Mouse (Mus musculus): ENCODE results near the gene Ring1. TPM values are rescaled to one million over a fixed set of nuclear protein-coding genes. Genes with fewer than 3 reads are reported as not detected.
"Not testable (repeated sequence)": the region's sequence is repeated elsewhere in the genome, so short reads cannot be mapped to it uniquely, and the experiment has no call there.

Gene Ring1
- total RNA-seq, 2 experiments from 2014 or later, result 23.2 to 24.9 TPM

DNA sequence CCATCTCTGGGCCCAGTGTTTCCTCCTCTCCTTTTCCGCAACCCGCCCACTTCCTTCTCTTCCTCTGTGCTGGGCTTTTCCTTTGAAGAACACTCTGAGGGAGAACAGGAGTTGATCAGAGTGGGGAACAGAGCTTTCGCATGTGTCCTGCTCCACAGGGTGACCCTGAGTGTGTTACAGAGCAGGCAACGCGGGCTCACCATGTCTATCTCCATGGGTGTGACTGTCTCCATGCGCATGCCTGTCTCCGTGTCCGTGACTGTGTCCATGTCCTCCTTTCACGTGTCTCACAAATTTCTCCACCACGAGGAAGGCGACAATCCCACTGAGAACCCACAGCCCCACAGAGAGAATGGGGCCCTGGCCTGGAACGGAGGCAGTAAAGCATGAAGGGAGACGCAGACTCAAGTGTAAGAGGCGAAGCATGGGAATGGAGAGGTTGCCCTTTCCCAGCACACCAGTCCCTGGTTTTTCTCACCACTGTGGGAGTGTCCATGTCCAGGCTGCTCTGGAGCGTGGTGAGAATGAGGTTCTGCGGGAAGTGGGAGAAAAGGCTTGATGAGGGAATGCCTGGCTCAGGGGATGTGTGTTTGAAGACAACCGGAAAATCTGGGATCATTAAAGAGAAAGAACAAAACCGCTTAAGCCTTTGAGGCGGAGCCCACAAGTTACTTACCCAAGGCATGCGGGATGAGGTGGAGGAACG, 5.6 kb upstream of the Ring1 start:
- intact Hi-C loops (cut with DNase I), result no loop called here
- no peak for DNase-seq (ENCODE audit: extremely low spot score in 1 of 2, low spot score in 2 of 2)

DNA sequence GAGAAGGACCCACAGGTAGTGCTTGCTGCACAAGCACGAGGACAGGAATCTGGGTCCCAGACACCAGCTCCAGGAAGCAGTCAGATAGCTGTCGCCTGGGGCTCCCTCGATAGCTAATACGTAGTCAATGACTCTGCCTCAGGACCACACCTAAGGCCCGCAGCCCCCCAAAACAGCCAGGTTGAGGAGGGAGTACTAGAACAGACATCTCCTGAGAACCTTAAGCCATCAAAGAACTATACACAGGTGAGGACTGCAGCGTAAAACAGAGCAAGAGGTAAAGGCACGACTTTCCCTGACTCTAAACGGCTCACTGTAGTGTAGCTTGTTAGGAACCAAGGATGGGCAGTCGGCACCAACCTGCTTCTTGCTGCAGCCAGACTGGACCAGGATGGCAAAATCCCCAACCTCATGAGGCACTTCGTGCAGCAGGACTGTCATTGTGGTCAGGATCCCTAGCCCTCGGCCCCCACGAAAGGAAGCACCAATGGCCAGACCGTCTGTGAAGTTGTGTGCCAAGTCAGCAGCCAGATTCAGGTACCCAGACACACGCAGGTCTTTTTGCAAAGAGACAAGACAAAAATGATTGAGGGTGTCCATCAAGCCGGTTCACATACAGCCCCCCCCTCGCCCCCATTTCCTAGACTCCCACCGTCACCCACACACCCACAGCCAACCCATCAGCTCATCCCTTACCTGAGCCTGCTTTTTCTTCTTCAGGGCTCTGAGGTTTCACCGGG, 4.8 kb upstream of the Ring1 start:
- no peak for DNase-seq (ENCODE audit: extremely low spot score in 1 of 2, low spot score in 2 of 2)
- intact Hi-C loops (cut with DNase I), result no loop called here

DNA sequence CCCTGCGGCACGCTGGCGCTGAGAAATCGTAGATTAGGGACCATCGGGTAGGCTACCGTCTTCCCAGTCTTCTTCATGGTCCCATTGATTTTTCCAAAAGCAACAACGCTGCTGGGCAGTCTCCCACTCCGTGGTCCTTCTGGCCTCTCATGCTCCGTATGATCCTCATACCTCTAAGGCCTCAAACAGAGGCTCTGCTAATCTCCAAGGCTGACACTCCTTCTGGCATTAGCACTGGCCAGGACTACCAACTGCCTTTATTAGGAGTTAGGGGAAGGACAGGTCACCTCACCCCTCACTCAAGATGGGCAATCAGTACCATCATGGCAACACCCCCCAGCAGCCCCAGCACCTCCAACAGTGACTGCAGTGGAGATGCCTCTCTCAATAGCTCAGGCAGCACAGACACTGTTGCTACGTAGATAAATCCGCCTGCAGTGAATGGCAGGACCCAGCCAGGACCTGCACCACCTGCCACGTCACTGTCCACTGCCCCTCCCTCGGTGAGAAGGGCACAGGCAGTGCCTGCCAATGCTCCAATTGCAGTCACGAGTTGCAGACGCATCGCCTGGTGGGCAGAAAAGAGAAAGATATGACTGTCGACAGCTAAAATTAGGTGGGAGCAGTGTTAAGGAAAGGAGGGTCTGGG, 4.1 kb upstream of the Ring1 start:
- no peak for DNase-seq (ENCODE audit: extremely low spot score in 1 of 2, low spot score in 2 of 2)
- intact Hi-C loops (cut with DNase I), result no loop called here

- DNase-seq (ENCODE audit: extremely low spot score in 1 of 2, low spot score in 2 of 2), result peak; percentile 88 to 96
- intact Hi-C loops (cut with DNase I), result no loop called here
These were observed 3.3 kb upstream of the Ring1 start, which contains the start of gene H2-Ke6 for GRCm38 (mm10) chr17:34027656-34028223. TSS of gene H2-Ke6 (minus strand) at chr17:34028060.

DNA sequence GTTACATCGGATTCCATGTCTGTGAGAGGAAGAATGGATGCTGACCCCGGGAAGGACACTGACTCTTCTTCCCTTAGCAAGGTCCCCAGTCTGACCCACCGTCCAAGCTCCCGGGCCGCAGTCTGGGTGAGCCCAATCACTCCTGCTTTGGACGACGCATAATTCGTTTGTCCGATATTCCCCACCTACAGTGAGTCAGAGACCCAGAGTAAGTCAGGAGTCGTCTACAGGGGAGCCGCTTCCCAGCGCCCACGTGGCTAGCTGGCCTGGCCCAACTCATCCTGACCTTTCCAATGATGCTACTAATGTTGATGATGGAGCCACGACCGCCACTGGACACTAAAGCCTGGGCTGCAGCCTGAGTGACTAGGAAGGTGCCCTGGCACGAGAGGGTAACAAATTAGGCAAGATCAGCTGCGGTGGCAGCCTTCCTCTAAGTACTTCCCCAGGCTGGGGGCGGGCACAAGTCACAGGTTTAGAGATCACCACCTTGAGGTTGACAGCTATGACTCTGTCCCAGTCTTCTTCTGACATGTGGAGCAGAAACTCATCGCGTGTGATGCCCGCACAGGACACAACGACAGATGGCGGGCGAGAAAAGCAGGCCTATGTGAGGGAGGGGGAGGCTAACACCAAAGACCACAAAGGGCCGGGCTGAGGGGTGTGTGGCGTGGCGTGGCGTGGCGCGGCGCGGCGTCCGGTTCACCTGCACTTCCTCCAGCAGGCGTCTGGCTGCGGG, 2.6 kb upstream of the Ring1 start:
- DNase-seq (ENCODE audit: extremely low spot score in 1 of 2, low spot score in 2 of 2), result no peak
- intact Hi-C loops (cut with DNase I), result no loop called here

DNA sequence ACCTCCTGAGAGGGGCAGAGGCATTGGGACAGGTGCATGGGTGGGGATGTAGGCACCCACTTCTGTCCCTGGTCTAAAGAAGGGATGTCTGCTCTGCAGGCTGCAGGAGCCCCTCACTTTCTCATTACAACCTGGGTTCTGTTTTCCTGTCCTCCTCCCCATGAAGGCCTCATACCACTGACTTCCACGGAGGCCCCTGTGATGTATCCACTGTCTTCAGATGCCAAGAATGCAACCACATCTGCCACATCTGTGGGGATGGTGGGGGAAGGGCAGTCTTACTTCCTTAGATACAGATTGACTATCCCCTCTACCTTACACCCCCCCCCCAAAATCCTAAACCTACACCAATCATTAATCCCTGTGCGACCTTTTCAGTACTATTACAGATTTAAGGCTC, 1.7 kb upstream of the Ring1 start:
- intact Hi-C loops (cut with DNase I), result no loop called here
- DNase-seq (ENCODE audit: extremely low spot score in 1 of 2, low spot score in 2 of 2), result no peak

DNA sequence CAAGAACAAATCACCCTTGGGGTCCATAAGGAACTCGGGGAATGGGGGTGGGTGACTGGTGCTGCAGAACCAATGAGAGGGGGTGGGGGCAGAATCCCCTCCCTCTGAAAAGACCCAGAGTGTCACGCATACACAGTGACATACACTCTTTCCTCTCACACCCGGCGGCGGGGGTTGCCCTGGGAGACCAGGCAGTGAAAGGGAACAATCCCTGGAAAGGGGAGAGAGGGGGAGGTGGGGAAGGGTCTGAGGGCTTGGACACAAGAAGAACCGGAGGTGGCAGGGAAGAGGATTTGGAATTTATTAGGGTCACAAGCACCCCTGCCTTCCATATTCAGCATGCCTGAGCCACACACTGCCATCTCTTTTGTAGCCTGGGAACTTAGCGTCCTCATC, 1.3 kb upstream of the Ring1 start:
- intact Hi-C loops (cut with DNase I), result no loop called here
- peak in 1 of 2 experiments; percentile 61 for DNase-seq (ENCODE audit: extremely low spot score in 1 of 2, low spot score in 2 of 2)

DNA sequence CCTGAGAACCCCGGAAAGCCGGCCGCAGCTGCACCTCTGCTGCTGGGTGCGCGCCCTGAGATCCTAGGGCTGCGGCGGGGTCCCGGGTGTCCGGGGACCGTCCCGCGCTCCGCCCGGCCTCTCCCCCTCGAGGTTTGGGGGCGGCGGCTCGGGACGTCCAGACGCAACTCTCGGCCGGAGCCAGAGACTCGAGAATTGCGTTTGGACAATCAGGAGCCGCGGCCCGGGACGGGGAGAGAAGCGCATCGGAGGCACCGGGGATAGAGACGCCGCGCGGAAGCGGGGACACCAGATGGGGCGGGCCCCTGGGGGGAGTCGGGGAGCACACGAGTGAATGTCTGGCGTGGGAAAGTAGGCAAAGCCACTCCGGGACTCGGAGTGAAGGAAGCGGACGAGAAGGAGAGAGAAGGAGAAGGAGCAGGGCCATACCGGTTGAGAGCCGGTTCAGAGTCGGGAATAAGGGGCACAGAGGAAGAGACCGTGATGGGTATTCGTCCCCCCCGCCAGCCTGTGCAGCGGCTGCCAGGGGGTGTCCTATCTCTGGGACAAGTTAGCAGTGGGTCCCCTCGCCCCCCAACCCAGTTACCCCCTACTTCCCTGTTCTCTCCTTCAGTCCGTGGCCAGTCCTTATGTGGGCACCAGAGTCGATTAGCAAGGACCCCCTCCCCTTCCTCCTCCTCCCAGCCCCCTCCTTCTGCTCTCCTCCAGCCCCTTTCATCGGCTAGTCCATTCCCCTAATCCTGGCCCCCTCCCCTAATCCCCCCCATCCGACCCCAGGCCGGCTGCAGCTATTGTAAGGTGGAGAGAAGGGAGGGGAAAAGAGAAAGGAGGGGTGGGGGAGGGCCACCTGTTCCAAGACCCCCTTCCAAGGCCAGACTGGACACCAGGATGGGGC, 628 bp upstream of the Ring1 start:
- intact Hi-C loops (cut with DNase I), result no loop called here
- peak in 1 of 2 experiments; percentile 74 for DNase-seq (ENCODE audit: extremely low spot score in 1 of 2, low spot score in 2 of 2)

DNA sequence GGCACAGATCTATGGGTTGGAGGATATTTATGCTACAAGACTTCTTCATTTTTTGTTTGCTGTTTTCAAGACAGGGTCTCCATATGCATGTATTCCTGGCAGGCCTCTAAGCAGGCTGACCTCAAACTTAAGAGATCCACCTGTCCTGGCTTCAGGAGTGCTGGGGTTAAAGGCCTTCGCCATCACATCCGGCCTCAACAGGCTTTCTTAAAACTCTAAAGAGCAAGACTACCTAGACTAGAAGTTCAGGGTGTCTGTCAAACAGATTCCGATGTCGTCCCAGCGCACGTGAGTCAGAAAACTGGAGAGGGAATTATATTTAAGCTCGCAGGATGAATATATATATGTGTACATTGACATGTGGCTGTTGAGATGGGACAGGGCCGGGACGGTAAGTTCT, 802 bp downstream of the Ring1 start:
- intact Hi-C loops (cut with DNase I), result no loop called here
- no peak for DNase-seq (ENCODE audit: extremely low spot score in 1 of 2, low spot score in 2 of 2)

DNA sequence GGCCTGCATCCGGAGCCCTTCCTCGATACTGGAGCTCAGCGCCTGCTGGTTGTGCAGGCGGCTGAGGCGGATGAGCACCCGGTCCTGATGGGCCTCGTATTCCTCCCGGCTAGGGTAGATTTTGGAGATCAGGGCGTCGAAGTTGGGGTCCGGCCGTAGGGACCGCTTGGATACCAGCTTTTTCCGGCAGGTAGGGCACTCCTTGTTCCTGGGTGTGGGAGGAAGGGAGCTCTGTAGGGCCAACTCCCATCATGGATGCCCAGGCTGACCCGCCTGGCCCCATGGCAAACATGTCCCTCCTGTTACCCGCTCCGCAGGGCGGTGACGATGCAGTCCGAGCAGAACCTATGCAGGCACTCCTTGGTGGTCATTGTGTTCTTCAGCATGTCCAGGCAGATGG, 1.5 kb downstream of the Ring1 start:
- peak in 1 of 2 experiments; percentile 32 for DNase-seq (ENCODE audit: extremely low spot score in 1 of 2, low spot score in 2 of 2)

DNA sequence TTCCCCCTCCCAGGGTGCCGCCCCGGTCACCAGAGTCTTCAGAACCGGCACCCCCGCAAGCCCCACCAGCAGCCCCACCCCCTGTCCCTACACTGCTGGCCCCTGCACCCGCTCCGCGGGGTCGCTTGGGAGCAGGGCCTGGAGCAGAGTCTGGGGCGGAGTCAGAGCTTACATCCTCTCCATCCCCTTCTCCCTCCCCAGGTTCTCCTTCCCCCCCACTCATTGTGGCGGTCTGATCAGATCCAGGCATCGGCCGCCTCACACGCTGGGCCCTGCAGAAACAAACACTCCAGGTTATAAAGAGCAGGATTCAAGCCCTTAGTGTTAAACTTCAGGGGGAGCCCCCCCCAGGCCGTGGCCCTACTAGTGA, 2.1 kb downstream of the Ring1 start:
- intact Hi-C loops (cut with DNase I), result no loop called here
- DNase-seq (ENCODE audit: extremely low spot score in 1 of 2, low spot score in 2 of 2), result peak in 1 of 2 experiments; percentile 48

More for the DNA sequence above, 1.5 kb downstream of the Ring1 start:
- intact Hi-C loops (cut with DNase I), result no loop called here

- peak in 1 of 2 experiments; percentile 58 for DNase-seq (ENCODE audit: extremely low spot score in 1 of 2, low spot score in 2 of 2)
- intact Hi-C loops (cut with DNase I), result loop anchor here (1.0 kb wide), 1 partner anchor 64 kb away; no protein-coding TSS in a partner anchor
These were observed 2.7 kb downstream of the Ring1 start for GRCm38 (mm10) chr17:34021539-34022413.

GRCm38 (mm10) chr17:34013436-34013835, 11.0 kb downstream of the Ring1 start:
- intact Hi-C loops (cut with DNase I), result loop anchor here (5.0 kb wide), 1 partner anchor 1264 kb away; no protein-coding TSS in a partner anchor
- no peak for DNase-seq (ENCODE audit: extremely low spot score in 1 of 2, low spot score in 2 of 2)

DNA sequence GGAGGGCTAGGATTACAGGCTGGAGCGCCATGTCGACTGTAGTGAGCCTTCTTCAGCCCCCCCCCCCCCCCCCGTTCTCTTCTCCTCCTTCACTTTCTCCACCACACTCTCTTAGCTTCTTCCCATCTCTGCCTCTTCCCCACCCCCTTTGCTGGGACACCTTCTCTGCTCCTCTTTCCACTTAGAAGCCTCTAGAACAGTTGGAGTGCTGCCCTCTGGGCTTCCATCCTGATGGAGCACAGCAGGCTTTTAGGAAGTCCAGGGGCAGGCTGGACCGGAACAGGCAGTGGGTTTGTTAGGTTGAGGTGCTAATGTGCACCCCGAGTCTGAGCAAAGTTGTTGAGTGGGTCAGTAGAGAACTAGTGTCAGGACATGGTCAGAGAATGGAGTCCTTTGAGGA, 14.3 kb downstream of the Ring1 start:
- DNase-seq (ENCODE audit: extremely low spot score in 1 of 2, low spot score in 2 of 2), result no peak
- intact Hi-C loops (cut with DNase I), result loop anchor here (5.0 kb wide), 1 partner anchor 1267 kb away; no protein-coding TSS in a partner anchor

- intact Hi-C loops (cut with DNase I), result no loop called here
- no peak for DNase-seq (ENCODE audit: extremely low spot score in 1 of 2, low spot score in 2 of 2)
These were observed 17.9 kb downstream of the Ring1 start for GRCm38 (mm10) chr17:34006570-34006969.

DNA sequence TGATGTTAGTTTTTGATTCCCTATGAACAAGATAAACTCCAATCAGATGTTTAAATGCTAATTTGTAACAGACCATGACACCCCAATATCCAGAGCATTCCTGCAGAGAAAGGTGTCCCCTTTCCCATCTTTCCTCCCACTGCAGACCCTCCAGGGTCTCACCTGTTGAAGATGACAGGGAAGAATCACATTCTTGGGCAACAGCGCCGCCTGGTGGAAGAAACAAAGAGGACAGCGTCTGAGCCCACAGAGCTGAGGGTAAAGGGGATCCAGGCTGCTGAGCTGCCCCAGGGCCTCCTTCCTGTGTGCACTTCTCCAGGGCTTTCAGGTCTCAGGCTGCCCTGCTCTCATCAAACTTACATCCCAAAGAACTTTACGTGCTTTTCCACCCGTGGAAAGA, 21.1 kb downstream of the Ring1 start:
- DNase-seq (ENCODE audit: extremely low spot score in 1 of 2, low spot score in 2 of 2), result no peak
- intact Hi-C loops (cut with DNase I), result no loop called here

DNA sequence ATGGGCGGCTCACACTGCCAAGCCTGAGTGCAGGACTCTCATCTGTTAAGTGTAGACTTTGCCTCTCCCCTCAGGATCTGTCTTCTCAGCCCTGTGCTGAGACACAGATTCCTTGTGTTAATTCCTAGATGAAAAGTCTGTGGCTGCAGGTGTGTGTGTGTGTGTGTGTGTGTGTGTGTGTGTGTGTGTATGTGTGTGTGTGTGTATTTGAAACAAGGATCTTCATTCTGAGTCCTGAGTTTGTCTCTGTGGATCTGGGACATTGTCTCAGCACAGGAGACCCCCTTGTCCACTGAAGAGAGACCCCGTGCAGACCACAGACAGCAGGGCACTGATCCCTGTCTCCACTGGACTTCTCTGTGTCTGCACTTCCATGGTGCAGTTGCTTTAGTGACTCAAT, 23.7 kb downstream of the Ring1 start:
- DNase-seq (ENCODE audit: extremely low spot score in 1 of 2, low spot score in 2 of 2); intact Hi-C loops (cut with DNase I): not testable (repeated sequence)
